Mouse (Mus musculus) heart, embryonic 15.5 days (tissue): ENCODE results near the gene Olfr1025-ps1. TPM values are rescaled to one million over a fixed set of nuclear protein-coding genes. Genes with fewer than 3 reads are reported as not detected.

Experiments
- ATAC-seq: fragments of 200-750 bp; cut with Nextera tagmentation; replicated peaks from 2 replicates; pipeline ENCODE4 v1.8.0; 2017; ENCODE audit warnings: low read depth, moderate TSS enrichment; ENCODE audit not compliant: insufficient number of reproducible peaks, insufficient read depth, low FRiP score
- H3K27ac ChIP-seq: fragments of 300-500 bp; sonication (generic); 2 replicates; pipeline ENCODE4 v1.5.1; 2015; ENCODE audit warnings: mild to moderate bottlenecking, inconsistent platforms
- H3K27me3 ChIP-seq: fragments of 300-500 bp; sonication (generic); 2 replicates; pipeline ENCODE4 v1.6.1; 2015; ENCODE audit warnings: inconsistent platforms
- H3K36me3 ChIP-seq: fragments of 300-500 bp; sonication (generic); 2 replicates; pipeline ENCODE4 v1.6.1; 2015; ENCODE audit warnings: mild to moderate bottlenecking, inconsistent platforms
- H3K4me1 ChIP-seq: fragments of 300-500 bp; sonication (generic); replicated peaks from 2 replicates; pipeline ENCODE4 v1.6.1; 2015; ENCODE audit warnings: inconsistent platforms
- H3K4me2 ChIP-seq: fragments of 300-500 bp; sonication (generic); 2 replicates; pipeline ENCODE4 v1.6.1; 2015; ENCODE audit warnings: inconsistent platforms, mild to moderate bottlenecking, moderate library complexity
- H3K4me3 ChIP-seq: fragments of 300-500 bp; sonication (generic); 2 replicates; pipeline ENCODE4 v1.5.1; 2015; ENCODE audit warnings: mild to moderate bottlenecking, inconsistent platforms
- H3K9ac ChIP-seq: fragments of 300-500 bp; sonication (generic); 2 replicates; pipeline ENCODE4 v1.6.1; 2015; ENCODE audit warnings: mild to moderate bottlenecking, inconsistent platforms
- H3K9me3 ChIP-seq: fragments of 300-500 bp; sonication (generic); replicated peaks from 2 replicates; pipeline ENCODE4 v1.6.1; 2016; ENCODE audit warnings: inconsistent platforms
- WGBS: fragments of 180-500 bp; shearing (Covaris S2); methylation state at CpG from one replicate; pipeline ENCODE4 v1.1.7; 2015; ENCODE audit warnings: mixed read lengths; 5-methylcytosine and 5-hydroxymethylcytosine counted together
- polyA plus RNA-seq: library from polyadenylated mRNA; unstranded; fragments of >200 nt; fragmentation: Nextera tagmentation; extraction: Ambion mirVana; gene quantifications from 2 replicates; pipeline ENCODE4 v1.2.1, GENCODE M21; 2015

Olfr1025-ps1 gene
- polyA plus RNA-seq = not detected in 2 replicates

DNA sequence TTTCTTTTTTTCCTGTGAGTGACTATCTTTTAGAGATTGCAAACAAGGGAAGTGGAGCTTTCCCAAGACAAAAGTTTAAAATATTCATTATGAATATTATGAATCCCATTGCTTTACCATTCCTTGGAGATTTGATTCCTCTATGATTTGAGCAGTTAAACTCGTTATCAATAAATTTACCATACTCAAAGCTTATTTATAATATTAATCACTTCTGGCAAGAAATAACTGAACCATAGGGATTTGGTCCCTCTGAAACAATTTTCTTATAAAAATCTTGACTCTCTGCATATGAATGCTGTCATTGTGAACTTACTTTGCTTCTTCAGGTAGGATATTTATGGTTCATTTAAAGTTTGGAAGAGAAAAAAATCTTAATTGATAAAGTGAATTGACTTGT, at the start of gene Olfr1025-ps1:
Olfr1025-ps1 (plus strand) TSS at position 301 of the 400 bp plus-strand sequence.
- 50% methylated on average over 1 of the region's 1 CpGs for WGBS
- Histone ChIP-seq H3K4me2 (no peak within 1 kb of the TSS), H3K27me3 (no peaks in the 10 kb centered on the region), H3K9ac (no peak within 1 kb of the TSS), H3K4me1 (no peaks in the 10 kb centered on the region), H3K27ac (no peak within 1 kb of the TSS), H3K36me3 (no peaks in the 10 kb centered on the region), H3K4me3 (no peak within 1 kb of the TSS), H3K9me3 (no peaks in the 10 kb centered on the region)
- no peak for ATAC-seq

DNA sequence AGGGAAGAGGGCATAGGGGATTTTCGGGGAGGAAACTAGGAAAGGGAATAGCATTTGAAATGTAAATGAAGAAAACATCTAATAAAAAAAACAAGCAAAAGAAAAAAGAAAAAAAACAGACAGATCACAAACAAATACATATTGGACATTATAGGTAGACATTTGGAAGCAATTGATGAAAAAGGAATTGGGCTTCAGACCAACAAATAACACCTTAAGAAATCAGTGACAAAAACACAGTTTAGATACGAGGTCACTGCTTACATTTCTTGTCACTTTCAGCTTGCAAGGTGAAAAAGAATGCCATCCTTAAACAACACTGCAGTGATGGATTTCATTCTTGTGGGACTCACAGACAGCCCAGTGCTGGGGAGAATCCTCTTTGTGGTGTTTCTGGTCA, 46.7 kb upstream of the Olfr1025-ps1 start, which contains the start of gene Olfr1022:
Olfr1022 (plus strand) TSS at position 301 of the 400 bp plus-strand sequence.
- Histone ChIP-seq H3K4me1 (no peaks in the 10 kb centered on the region), H3K27ac (no peak within 1 kb of the TSS), H3K27me3 (no peaks in the 10 kb centered on the region), H3K9ac (no peak within 1 kb of the TSS), H3K36me3 (no peaks in the 10 kb centered on the region), H3K4me3 (no peak within 1 kb of the TSS), H3K9me3 (no peaks in the 10 kb centered on the region), H3K4me2 (no peak within 1 kb of the TSS)
- no peak for ATAC-seq
- 42% methylated on average over 2 of the region's 2 CpGs for WGBS

DNA sequence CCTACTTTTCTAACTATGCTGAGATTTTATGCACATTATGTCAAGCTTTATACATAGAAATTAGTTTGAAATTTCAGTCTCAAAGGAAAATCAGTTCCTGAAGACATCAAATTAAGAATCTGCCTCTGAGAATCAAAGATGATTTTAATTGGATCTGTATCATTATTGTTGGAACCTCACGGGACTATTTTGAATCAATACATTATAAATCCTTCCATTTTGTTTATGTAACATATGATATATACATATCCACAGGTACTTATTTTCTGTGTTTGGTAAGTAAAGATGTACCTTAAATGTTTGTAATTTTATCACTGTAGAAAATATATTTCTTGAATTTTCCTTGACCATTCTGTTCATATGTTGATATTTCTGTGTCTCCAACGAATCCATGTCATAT, 29.7 kb upstream of the Olfr1025-ps1 start, which contains the start of gene Olfr1023:
Olfr1023 (plus strand) TSS at position 301 of the 400 bp plus-strand sequence.
- H3K27ac ChIP-seq = no peak within 1 kb of the TSS
- no peak within 1 kb of the TSS for H3K4me3 ChIP-seq
- 55% methylated on average over 2 of the region's 2 CpGs for WGBS
- no peaks in the 10 kb centered on the region for H3K27me3 ChIP-seq
- H3K4me1 ChIP-seq = no peaks in the 10 kb centered on the region
- H3K9me3 ChIP-seq = no peaks in the 10 kb centered on the region
- no peak within 1 kb of the TSS for H3K9ac ChIP-seq
- ATAC-seq = no peak
- no peak within 1 kb of the TSS for H3K4me2 ChIP-seq
- no peaks in the 10 kb centered on the region for H3K36me3 ChIP-seq

DNA sequence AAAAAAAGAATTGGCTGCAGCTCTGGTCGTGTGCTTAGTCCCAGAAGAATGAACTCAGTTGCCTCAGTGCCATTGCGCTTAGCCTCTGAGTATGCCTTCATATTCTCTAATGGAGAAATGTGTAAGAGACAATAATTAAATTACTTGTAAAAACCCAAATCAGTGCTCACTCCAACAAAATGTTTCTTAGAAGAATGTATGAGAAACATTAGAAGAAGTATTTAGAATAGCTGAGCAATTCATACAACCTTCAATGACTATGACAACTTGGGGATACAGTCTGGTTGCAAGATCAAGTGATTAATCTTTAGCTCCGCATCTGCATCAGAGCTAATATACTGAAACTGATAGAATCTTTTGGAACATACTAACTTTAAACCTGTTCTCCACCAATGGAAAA, 10.0 kb upstream of the Olfr1025-ps1 start, which contains the start of gene Olfr1024:
Olfr1024 (minus strand) TSS at position 101 of the 400 bp plus-strand sequence.
- Histone ChIP-seq H3K27me3 (no peaks in the 10 kb centered on the region), H3K36me3 (no peaks in the 10 kb centered on the region), H3K9me3 (no peaks in the 10 kb centered on the region), H3K4me2 (no peak within 1 kb of the TSS), H3K4me1 (no peaks in the 10 kb centered on the region), H3K4me3 (no peak within 1 kb of the TSS), H3K27ac (no peak within 1 kb of the TSS), H3K9ac (no peak within 1 kb of the TSS)
- WGBS = 76% methylated on average over 3 of the region's 3 CpGs
- ATAC-seq = no peak

DNA sequence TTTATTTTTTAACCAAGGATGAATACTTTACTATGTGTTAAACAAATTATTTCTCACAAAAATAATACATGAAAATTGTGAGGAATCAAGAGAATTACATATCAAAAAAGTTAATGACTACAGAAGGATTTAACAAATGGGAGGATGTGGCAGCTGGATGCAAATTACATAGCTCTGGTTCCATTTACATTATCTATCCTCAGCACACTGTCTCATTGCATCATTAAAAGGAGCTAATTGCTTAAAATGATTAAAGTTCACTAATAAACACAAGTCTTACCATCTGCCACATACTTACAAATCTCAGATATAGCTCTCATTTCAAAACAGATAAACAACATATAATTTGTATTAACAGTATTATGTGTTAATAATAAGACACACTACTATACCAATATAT, 1.8 kb upstream of the Olfr1025-ps1 start:
- Histone ChIP-seq H3K4me2 (no peak overlapping the region), H3K4me1 (no peaks in the 10 kb centered on the region), H3K9ac (no peak overlapping the region), H3K4me3 (no peak overlapping the region), H3K9me3 (no peaks in the 10 kb centered on the region), H3K27me3 (no peaks in the 10 kb centered on the region), H3K36me3 (no peaks in the 10 kb centered on the region), H3K27ac (no peak overlapping the region)
- no peak for ATAC-seq

DNA sequence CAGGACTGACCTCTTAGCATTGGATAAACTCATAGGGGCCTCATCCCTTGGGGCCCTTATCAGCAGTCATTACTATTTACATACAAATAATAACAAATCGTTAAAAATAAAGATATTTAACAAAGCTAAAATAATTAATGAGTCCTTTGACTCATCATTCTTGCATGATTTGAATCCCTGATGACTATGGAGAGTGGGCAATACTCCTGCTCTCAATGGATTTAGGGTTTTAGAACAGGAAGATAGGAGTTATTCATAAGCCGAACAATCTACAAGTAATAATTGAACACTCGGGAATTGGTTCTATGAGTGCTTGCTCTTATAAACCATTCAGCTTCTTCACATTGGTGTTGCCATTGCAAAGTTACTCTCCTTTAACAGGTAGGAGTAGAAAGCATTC, 6.3 kb downstream of the Olfr1025-ps1 start, which contains the start of gene Olfr1026:
Olfr1026 (plus strand) TSS at position 301 of the 400 bp plus-strand sequence.
- Histone ChIP-seq H3K27me3 (no peaks in the 10 kb centered on the region), H3K9ac (no peak within 1 kb of the TSS), H3K9me3 (no peaks in the 10 kb centered on the region), H3K4me2 (no peak within 1 kb of the TSS), H3K4me1 (no peaks in the 10 kb centered on the region), H3K36me3 (no peaks in the 10 kb centered on the region), H3K27ac (no peak within 1 kb of the TSS), H3K4me3 (no peak within 1 kb of the TSS)
- WGBS = 76% methylated on average over 3 of the region's 3 CpGs
- ATAC-seq = no peak

DNA sequence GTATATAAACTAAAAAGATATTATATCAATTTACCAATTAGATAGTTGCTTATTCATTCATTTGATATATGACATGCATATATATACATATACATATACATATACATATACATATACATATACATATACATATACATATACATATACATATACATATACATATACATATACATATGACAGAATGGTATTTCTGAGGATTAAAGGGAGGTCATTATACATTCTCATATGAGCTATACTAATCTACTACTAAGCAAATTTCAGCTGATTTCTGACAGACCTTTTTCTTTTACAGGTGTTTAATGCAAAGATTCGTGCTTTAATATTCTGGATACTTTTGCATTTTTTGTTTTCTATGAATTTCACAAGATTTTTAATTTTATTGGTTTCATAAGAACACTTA, 35.1 kb downstream of the Olfr1025-ps1 start, which contains the start of gene Olfr1028:
Olfr1028 (plus strand) TSS at position 301 of the 400 bp plus-strand sequence.
- WGBS = 76% methylated on average over 1 of the region's 1 CpGs
- no peak for ATAC-seq

More for the DNA sequence above, 35.1 kb downstream of the Olfr1025-ps1 start, which contains the start of gene Olfr1028:
- Histone ChIP-seq H3K9ac (no peak within 1 kb of the TSS), H3K27ac (no peak within 1 kb of the TSS), H3K36me3 (no peaks in the 10 kb centered on the region), H3K4me3 (no peak within 1 kb of the TSS), H3K4me2 (no peak within 1 kb of the TSS), H3K9me3 (no peaks in the 10 kb centered on the region), H3K27me3 (no peaks in the 10 kb centered on the region), H3K4me1 (no peaks in the 10 kb centered on the region)

Other genes with a start within 250 kb of the Olfr1025-ps1 start
- not detected in 2 replicates for gene Olfr1006, start 236.4 kb upstream of the Olfr1025-ps1 start, polyA plus RNA-seq
- not detected in 2 replicates for gene Olfr1008, start 225.8 kb upstream of the Olfr1025-ps1 start, polyA plus RNA-seq
- not detected in 2 replicates for gene Olfr1009, start 199.8 kb upstream of the Olfr1025-ps1 start, polyA plus RNA-seq
- not detected in 2 replicates for gene Olfr1012, start 152.4 kb upstream of the Olfr1025-ps1 start, polyA plus RNA-seq
- not detected in 2 replicates for gene Olfr1013, start 148.1 kb upstream of the Olfr1025-ps1 start, polyA plus RNA-seq
- gene Olfr1014, start 142.5 kb upstream of the Olfr1025-ps1 start, polyA plus RNA-seq = not detected in 2 replicates
- not detected in 2 replicates for gene Olfr1015, start 133.2 kb upstream of the Olfr1025-ps1 start, polyA plus RNA-seq
- not detected in 2 replicates for gene Olfr1016, start 112.6 kb upstream of the Olfr1025-ps1 start, polyA plus RNA-seq
- gene Olfr1018, start 96.7 kb upstream of the Olfr1025-ps1 start, polyA plus RNA-seq = not detected in 2 replicates
- gene Olfr1019, start 69.7 kb upstream of the Olfr1025-ps1 start, polyA plus RNA-seq = not detected in 2 replicates
- gene Olfr1020, start 68.2 kb upstream of the Olfr1025-ps1 start, polyA plus RNA-seq = not detected in 2 replicates
- not detected in 2 replicates for gene Olfr1022, start 46.6 kb upstream of the Olfr1025-ps1 start, polyA plus RNA-seq
- not detected in 2 replicates for gene Olfr1023, start 29.6 kb upstream of the Olfr1025-ps1 start, polyA plus RNA-seq
- not detected in 2 replicates for gene Olfr1024, start 10.1 kb upstream of the Olfr1025-ps1 start, polyA plus RNA-seq
- not detected in 2 replicates for gene Olfr1026, start 6.4 kb downstream of the Olfr1025-ps1 start, polyA plus RNA-seq
- gene Olfr1028, start 35.2 kb downstream of the Olfr1025-ps1 start, polyA plus RNA-seq = not detected in 2 replicates
- not detected in 2 replicates for gene Olfr1029, start 58.7 kb downstream of the Olfr1025-ps1 start, polyA plus RNA-seq
- not detected in 2 replicates for gene Olfr1030, start 64.1 kb downstream of the Olfr1025-ps1 start, polyA plus RNA-seq
- gene Olfr1031, start 75.1 kb downstream of the Olfr1025-ps1 start, polyA plus RNA-seq = not detected in 2 replicates
- gene Olfr1032, start 90.3 kb downstream of the Olfr1025-ps1 start, polyA plus RNA-seq = not detected in 2 replicates
- gene Olfr1033, start 105.4 kb downstream of the Olfr1025-ps1 start, polyA plus RNA-seq = 7.7 and 9.0 TPM in 2 replicates
- gene Olfr1034, start 130.7 kb downstream of the Olfr1025-ps1 start, polyA plus RNA-seq = 0.04 and 0.11 TPM in 2 replicates
- gene Olfr1036, start 158.8 kb downstream of the Olfr1025-ps1 start, polyA plus RNA-seq = not detected in 2 replicates
- gene Olfr1037, start 172.2 kb downstream of the Olfr1025-ps1 start, polyA plus RNA-seq = not detected in 2 replicates
- not detected in 2 replicates for gene Olfr1039, start 220.7 kb downstream of the Olfr1025-ps1 start, polyA plus RNA-seq
- gene Olfr1040, start 231.5 kb downstream of the Olfr1025-ps1 start, polyA plus RNA-seq = not detected in 2 replicates
- not detected in 2 replicates for gene Olfr1042, start 246.6 kb downstream of the Olfr1025-ps1 start, polyA plus RNA-seq